Mouse (Mus musculus) heart, adult 2 months (tissue): ENCODE measurements around the gene Abca13.

Experiments used
- CTCF ChIP-seq: fragments of 200-600 bp; IDR thresholded peaks from 2 replicates; pipeline ENCODE4 v1.8.1; 2022; ENCODE audit warnings: antibody characterized with exemption, mild to moderate bottlenecking, moderate library complexity
- EP300 ChIP-seq: fragments of 200-500 bp; IDR thresholded peaks from 2 replicates; pipeline ENCODE4 v1.6.1; 2011; ENCODE audit warnings: low read depth, low read length, control low read depth; ENCODE audit not compliant: insufficient read depth

DNA sequence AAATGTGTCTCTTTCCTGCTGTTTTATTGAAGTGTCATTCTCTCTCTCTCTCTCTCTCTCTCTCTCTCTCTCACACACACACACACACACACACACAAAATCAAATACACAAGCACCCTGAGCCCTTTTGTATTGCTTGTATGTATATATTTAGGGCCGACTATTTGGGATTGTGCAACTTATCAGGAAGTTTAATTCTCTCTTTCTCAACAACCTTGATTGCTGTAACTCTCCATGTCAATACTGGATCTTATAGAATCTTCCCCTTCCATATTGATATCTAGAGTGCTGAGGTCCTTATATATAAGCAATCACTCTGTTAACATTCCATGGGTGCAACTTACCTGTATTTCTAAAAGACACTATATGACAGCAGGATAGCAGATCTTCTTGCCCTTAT, 433.0 kb downstream of the Abca13 start:
- no peak for TF ChIP-seq EP300
- no peak for TF ChIP-seq CTCF
